Mouse (Mus musculus): Measurements from ENCODE around the gene Lbhd1. TPM values are rescaled to one million over a fixed set of nuclear protein-coding genes. Genes with fewer than 3 reads are reported as not detected.

Gene Lbhd1
- polyA plus RNA-seq, 1 experiment: 11.9 TPM

Other genes with a start within 250 kb of the Lbhd1 start
- not detected in 2 replicates for gene Chrm1, start 219.9 kb upstream of the Lbhd1 start, polyA plus RNA-seq (2012; ENCODE audit: insufficient read depth, insufficient read length, missing spikeins)
- gene Slc3a2, start 160.4 kb upstream of the Lbhd1 start, polyA plus RNA-seq (2012; ENCODE audit: insufficient read depth, insufficient read length, missing spikeins): 32.8 and 41.0 TPM in 2 replicates
- gene Wdr74, start 147.9 kb upstream of the Lbhd1 start, polyA plus RNA-seq (2012; ENCODE audit: insufficient read depth, insufficient read length, missing spikeins): 28.2 and 31.8 TPM in 2 replicates
- not detected in 2 replicates for gene 1700092M07Rik, start 143.0 kb upstream of the Lbhd1 start, polyA plus RNA-seq (2012; ENCODE audit: insufficient read depth, insufficient read length, missing spikeins)
- gene Stx5a, start 142.3 kb upstream of the Lbhd1 start, polyA plus RNA-seq (2012; ENCODE audit: insufficient read depth, insufficient read length, missing spikeins): 30.7 and 43.6 TPM in 2 replicates
- 51.6 and 58.1 TPM in 2 replicates for gene Nxf1, start 126.7 kb upstream of the Lbhd1 start, polyA plus RNA-seq (2012; ENCODE audit: insufficient read depth, insufficient read length, missing spikeins)
- 140 and 154 TPM in 2 replicates for gene Tmem223, start 112.7 kb upstream of the Lbhd1 start, polyA plus RNA-seq (2012; ENCODE audit: insufficient read depth, insufficient read length, missing spikeins)
- 34.0 and 34.8 TPM in 2 replicates for gene Tmem179b, start 109.3 kb upstream of the Lbhd1 start, polyA plus RNA-seq (2012; ENCODE audit: insufficient read depth, insufficient read length, missing spikeins)
- 4.2 and 8.6 TPM in 2 replicates for gene Taf6l, start 97.3 kb upstream of the Lbhd1 start, polyA plus RNA-seq (2012; ENCODE audit: insufficient read depth, insufficient read length, missing spikeins)
- gene Polr2g, start 85.2 kb upstream of the Lbhd1 start, polyA plus RNA-seq (2012; ENCODE audit: insufficient read depth, insufficient read length, missing spikeins): 68.9 and 71.7 TPM in 2 replicates
- gene Zbtb3, start 81.2 kb upstream of the Lbhd1 start, polyA plus RNA-seq (2012; ENCODE audit: insufficient read depth, insufficient read length, missing spikeins): 1.2 and 2.8 TPM in 2 replicates
- 27.1 and 28.9 TPM in 2 replicates for gene Ttc9c, start 64.4 kb upstream of the Lbhd1 start, polyA plus RNA-seq (2012; ENCODE audit: insufficient read depth, insufficient read length, missing spikeins)
- gene Hnrnpul2, start 63.7 kb upstream of the Lbhd1 start, polyA plus RNA-seq (2012; ENCODE audit: insufficient read depth, insufficient read length, missing spikeins): 31.0 and 31.1 TPM in 2 replicates
- 17.2 and 39.8 TPM in 2 replicates for gene AC129217.1, start 54.0 kb upstream of the Lbhd1 start, polyA plus RNA-seq (2012; ENCODE audit: insufficient read depth, insufficient read length, missing spikeins)
- gene Bscl2, start 46.3 kb upstream of the Lbhd1 start, polyA plus RNA-seq (2012; ENCODE audit: insufficient read depth, insufficient read length, missing spikeins): 212 and 233 TPM in 2 replicates
- gene Gng3, start 44.5 kb upstream of the Lbhd1 start, polyA plus RNA-seq (2012; ENCODE audit: insufficient read depth, insufficient read length, missing spikeins): not detected in 2 replicates
- gene Lrrn4cl, start 33.0 kb upstream of the Lbhd1 start, polyA plus RNA-seq (2012; ENCODE audit: insufficient read depth, insufficient read length, missing spikeins): 3.3 and 10.5 TPM in 2 replicates
- 188 and 228 TPM in 2 replicates for gene Ubxn1, start 12.2 kb upstream of the Lbhd1 start, polyA plus RNA-seq (2012; ENCODE audit: insufficient read depth, insufficient read length, missing spikeins)
- 88.3 and 93.3 TPM in 2 replicates for gene Uqcc3, start 2.8 kb upstream of the Lbhd1 start, polyA plus RNA-seq (2012; ENCODE audit: insufficient read depth, insufficient read length, missing spikeins)
- gene Gm49403, start 198 bp downstream of the Lbhd1 start, polyA plus RNA-seq (2012; ENCODE audit: insufficient read depth, insufficient read length, missing spikeins): not detected in 2 replicates
- 36.6 and 59.8 TPM in 2 replicates for gene 1810009A15Rik, start 5.1 kb downstream of the Lbhd1 start, polyA plus RNA-seq (2012; ENCODE audit: insufficient read depth, insufficient read length, missing spikeins)
- gene Gm49416, start 5.2 kb downstream of the Lbhd1 start, polyA plus RNA-seq (2012; ENCODE audit: insufficient read depth, insufficient read length, missing spikeins): 6.2 TPM in 1 of 2 replicates, not detected in the other
- 4.8 and 5.9 TPM in 2 replicates for gene Ints5, start 9.3 kb downstream of the Lbhd1 start, polyA plus RNA-seq (2012; ENCODE audit: insufficient read depth, insufficient read length, missing spikeins)
- gene Ganab, start 14.3 kb downstream of the Lbhd1 start, polyA plus RNA-seq (2012; ENCODE audit: insufficient read depth, insufficient read length, missing spikeins): 49.7 and 56.8 TPM in 2 replicates
- 30.2 and 30.8 TPM in 2 replicates for gene B3gat3, start 36.6 kb downstream of the Lbhd1 start, polyA plus RNA-seq (2012; ENCODE audit: insufficient read depth, insufficient read length, missing spikeins)
- 4.5 and 11.4 TPM in 2 replicates for gene Rom1, start 45.6 kb downstream of the Lbhd1 start, polyA plus RNA-seq (2012; ENCODE audit: insufficient read depth, insufficient read length, missing spikeins)
- 11.6 and 12.9 TPM in 2 replicates for gene Eml3, start 45.8 kb downstream of the Lbhd1 start, polyA plus RNA-seq (2012; ENCODE audit: insufficient read depth, insufficient read length, missing spikeins)
- gene Mta2, start 58.1 kb downstream of the Lbhd1 start, polyA plus RNA-seq (2012; ENCODE audit: insufficient read depth, insufficient read length, missing spikeins): 28.2 and 30.6 TPM in 2 replicates
- 6.9 and 7.5 TPM in 2 replicates for gene Tut1, start 70.1 kb downstream of the Lbhd1 start, polyA plus RNA-seq (2012; ENCODE audit: insufficient read depth, insufficient read length, missing spikeins)
- gene Eef1g, start 83.3 kb downstream of the Lbhd1 start, polyA plus RNA-seq (2012; ENCODE audit: insufficient read depth, insufficient read length, missing spikeins): 134 and 135 TPM in 2 replicates
- 133 and 177 TPM in 2 replicates for gene Ahnak, start 105.6 kb downstream of the Lbhd1 start, polyA plus RNA-seq (2012; ENCODE audit: insufficient read depth, insufficient read length, missing spikeins)
- gene Scgb1a1, start 204.2 kb downstream of the Lbhd1 start, polyA plus RNA-seq (2012; ENCODE audit: insufficient read depth, insufficient read length, missing spikeins): not detected in 2 replicates

Measured in brown adipose tissue, adult 24 weeks (tissue).